Mouse (Mus musculus) heart, embryonic 14.5 days (tissue): ENCODE measurements around the gene Ksr2. TPM values are rescaled to one million over a fixed set of nuclear protein-coding genes. Genes with fewer than 3 reads are reported as not detected.
"Not testable (repeated sequence)": the region's sequence is repeated elsewhere in the genome, so short reads cannot be mapped to it uniquely, and the experiment has no call there.

Experiments
- ATAC-seq: fragments of 200-750 bp; cut with Nextera tagmentation; 2 replicates; pipeline ENCODE4 v1.8.0; 2017; ENCODE audit warnings: low read depth, moderate TSS enrichment; ENCODE audit not compliant: insufficient number of reproducible peaks, insufficient read depth, low FRiP score
- H3K27ac ChIP-seq, 2 experiments: fragments of 200-500 bp in 1 of 2; fragments of 300-500 bp in 1 of 2; sonication (generic) in 1 of 2; replicated peaks in 1 of 2; 2 replicates each; pipeline ENCODE4 v1.5.1; 2012 to 2014; ENCODE audit warnings: low read depth in 2 of 2, low read length in 2 of 2, control low read depth in 1 of 2, mild to moderate bottlenecking in 1 of 2, mixed read lengths in 1 of 2; ENCODE audit not compliant: control insufficient read depth in 1 of 2, insufficient read depth in 1 of 2
- H3K27me3 ChIP-seq: fragments of 300-500 bp; sonication (generic); 2 replicates; pipeline ENCODE4 v1.6.1; 2014; ENCODE audit warnings: mild to moderate bottlenecking, low read length, control low read depth; ENCODE audit not compliant: control insufficient read depth, insufficient read depth
- H3K36me3 ChIP-seq: fragments of 300-500 bp; sonication (generic); 2 replicates; pipeline ENCODE4 v1.6.1; 2014; ENCODE audit warnings: mild to moderate bottlenecking, control low read depth, low read length, mixed read lengths; ENCODE audit not compliant: control insufficient read depth, insufficient read depth
- H3K4me1 ChIP-seq, 2 experiments: fragments of 200-500 bp in 1 of 2; fragments of 300-500 bp in 1 of 2; sonication (generic) in 1 of 2; 2 replicates each; pipeline ENCODE4 v1.6.1; 2012 to 2014; ENCODE audit warnings: low read length in 2 of 2, control low read depth in 1 of 2, mixed read lengths in 1 of 2; ENCODE audit not compliant: control insufficient read depth in 2 of 2, insufficient read depth in 2 of 2
- H3K4me2 ChIP-seq: fragments of 300-500 bp; sonication (generic); 2 replicates; pipeline ENCODE4 v1.6.1; 2014; ENCODE audit warnings: mild to moderate bottlenecking, low read length
- H3K4me3 ChIP-seq, 2 experiments: fragments of 200-500 bp in 1 of 2; fragments of 300-500 bp in 1 of 2; sonication (generic) in 1 of 2; 2 replicates each; pipeline ENCODE4 v1.5.1; 2012 to 2014; ENCODE audit warnings: low read length in 2 of 2, mild to moderate bottlenecking in 2 of 2, control low read depth in 1 of 2, low read depth in 1 of 2, moderate library complexity in 1 of 2; ENCODE audit not compliant: control insufficient read depth in 1 of 2, insufficient read depth in 1 of 2
- H3K9ac ChIP-seq: fragments of 300-500 bp; sonication (generic); 2 replicates; pipeline ENCODE4 v1.6.1; 2014; ENCODE audit warnings: mild to moderate bottlenecking, low read length
- H3K9me3 ChIP-seq: fragments of 300-500 bp; sonication (generic); 2 replicates; pipeline ENCODE4 v1.6.1; 2016; ENCODE audit warnings: low read length, control low read depth; ENCODE audit not compliant: control insufficient read depth
- WGBS: fragments of 180-500 bp; shearing (Covaris S2); extraction: QIAGEN DNeasy Blood & Tissue Kit; methylation state at CpG from one replicate; pipeline ENCODE4 v1.1.7; 2014; 5-methylcytosine and 5-hydroxymethylcytosine counted together
- polyA plus RNA-seq: library from polyadenylated mRNA; unstranded; fragments of >200 nt; fragmentation: Nextera tagmentation; extraction: Ambion mirVana; gene quantifications from 2 replicates; pipeline ENCODE4 v1.2.1, GENCODE M21; 2014

Gene Ksr2
- polyA plus RNA-seq, 1 experiment from 2014 or later, result 0.12 TPM

DNA sequence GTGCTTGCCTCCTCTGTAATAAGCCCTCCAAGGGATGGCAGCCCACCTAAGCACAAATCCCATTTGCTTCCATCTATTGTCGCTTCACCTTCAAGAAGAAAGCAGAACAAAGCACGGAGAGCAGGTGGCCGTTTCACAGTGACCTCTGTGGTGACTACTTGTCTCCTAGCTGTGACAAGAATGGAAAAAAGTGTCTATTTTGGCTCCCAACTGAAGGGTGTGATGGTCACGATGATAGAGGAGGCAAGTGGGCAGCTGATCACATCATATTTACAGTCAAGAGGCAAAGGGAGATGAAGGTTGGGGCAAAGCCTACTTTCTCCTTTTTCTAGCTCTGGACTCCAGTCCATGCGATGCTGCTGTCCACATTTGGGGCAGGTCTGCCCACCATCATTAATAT, 18.0 kb upstream of the Ksr2 start:
- Histone ChIP-seq H3K4me2 (no peak overlapping the region), H3K27me3 (no peaks in the 10 kb centered on the region), H3K4me3 (no peak overlapping the region), H3K4me1 (no peaks in the 10 kb centered on the region), H3K36me3 (no peaks in the 10 kb centered on the region), H3K9ac (no peak overlapping the region), H3K27ac (no peak overlapping the region), H3K9me3 (peaks cover 10% of the 10 kb centered on the region; the same call in 1 of the 2 replicates)
- WGBS, result 81% methylated on average over 5 of the region's 5 CpGs
- ATAC-seq, result no peak

DNA sequence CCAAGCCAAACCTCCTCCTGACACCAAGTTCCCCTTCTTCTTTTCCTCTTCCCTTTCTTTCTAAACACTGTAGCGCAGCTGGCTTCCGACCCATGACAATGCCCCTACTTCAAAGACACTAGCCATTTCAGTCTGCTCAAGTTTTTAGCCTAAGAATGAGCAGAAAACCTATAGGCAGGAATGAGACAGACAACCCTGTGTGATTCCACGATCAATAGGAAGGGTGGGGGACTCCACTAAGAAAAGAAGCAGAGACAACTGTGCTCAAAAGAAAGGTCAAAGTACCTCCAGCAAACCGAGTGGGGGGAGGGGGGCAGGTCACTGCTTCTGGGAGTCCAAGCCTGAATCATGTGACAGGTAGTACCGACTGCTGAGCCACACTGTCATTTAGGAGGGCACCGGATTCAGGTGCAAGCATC, 17.2 kb upstream of the Ksr2 start:
- no peak for ATAC-seq
- WGBS, result 69% methylated on average over 6 of the region's 6 CpGs
- Histone ChIP-seq H3K4me3 (no peak overlapping the region), H3K4me2 (no peak overlapping the region), H3K27ac (no peak overlapping the region), H3K4me1 (no peaks in the 10 kb centered on the region), H3K9me3 (peaks cover 9% of the 10 kb centered on the region; the same call in 1 of the 2 replicates), H3K27me3 (no peaks in the 10 kb centered on the region), H3K9ac (no peak overlapping the region), H3K36me3 (no peaks in the 10 kb centered on the region)

DNA sequence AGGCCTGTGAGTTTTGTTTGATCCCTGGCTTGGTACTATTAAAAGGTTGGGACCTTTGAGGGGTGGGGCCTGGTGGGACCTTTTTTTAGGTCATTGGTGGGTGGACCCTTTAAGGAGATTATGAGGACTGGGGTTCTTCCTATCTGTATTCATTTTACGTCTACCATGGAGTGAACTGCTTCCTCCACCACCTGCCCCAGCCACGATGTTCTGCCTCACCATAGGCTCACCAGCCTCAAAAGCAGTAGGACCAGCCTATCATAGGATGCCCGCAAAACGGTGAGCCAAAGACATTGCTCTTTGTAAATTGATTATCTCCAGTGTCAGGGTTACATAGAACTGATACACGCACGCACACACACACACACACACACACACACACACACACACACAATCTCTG, 16.4 kb upstream of the Ksr2 start:
- 76% methylated on average over 6 of the region's 6 CpGs for WGBS
- Histone ChIP-seq H3K4me3 (no peak overlapping the region), H3K9ac (no peak overlapping the region), H3K9me3 (peaks cover 6% of the 10 kb centered on the region; the same call in 1 of the 2 replicates), H3K4me1 (no peaks in the 10 kb centered on the region), H3K36me3 (no peaks in the 10 kb centered on the region), H3K4me2 (no peak overlapping the region), H3K27ac (no peak overlapping the region), H3K27me3 (no peaks in the 10 kb centered on the region)
- no peak for ATAC-seq

DNA sequence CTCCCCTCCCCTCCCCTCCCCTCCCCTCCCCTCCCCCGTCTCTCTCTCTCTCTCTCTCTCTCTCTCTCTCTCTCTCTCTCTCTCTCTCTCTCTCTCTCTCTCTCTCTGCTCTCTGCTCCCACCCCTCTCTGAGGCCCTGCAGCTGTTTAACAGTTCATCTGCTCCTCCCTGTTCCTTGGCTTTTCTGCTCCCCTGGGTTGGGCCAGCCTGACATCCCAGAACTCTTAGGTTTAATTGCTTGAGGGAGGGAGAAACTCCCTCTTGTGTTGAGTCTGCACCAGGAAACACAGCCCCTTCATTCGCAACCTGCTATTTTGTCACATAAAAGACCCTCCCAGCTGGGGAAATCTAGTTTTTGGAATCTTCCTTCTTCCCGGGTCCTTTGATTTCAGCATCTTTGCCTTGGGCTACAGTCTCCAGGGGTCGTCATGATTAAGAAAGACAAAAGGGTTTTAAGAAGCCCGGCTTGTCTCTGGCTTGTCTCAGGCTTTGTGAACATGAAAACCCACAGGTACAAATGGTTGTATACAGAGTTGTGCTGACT, 15.7 kb upstream of the Ksr2 start:
- Histone ChIP-seq H3K36me3 (no peaks in the 10 kb centered on the region), H3K9ac (no peak overlapping the region), H3K27ac (no peak overlapping the region), H3K4me2 (no peak overlapping the region), H3K4me3 (no peak overlapping the region), H3K27me3 (no peaks in the 10 kb centered on the region), H3K4me1 (no peaks in the 10 kb centered on the region), H3K9me3 (peaks cover 5% of the 10 kb centered on the region; the same call in 1 of the 2 replicates)
- 49% methylated on average over 4 of the region's 5 CpGs for WGBS
- ATAC-seq, result no peak

DNA sequence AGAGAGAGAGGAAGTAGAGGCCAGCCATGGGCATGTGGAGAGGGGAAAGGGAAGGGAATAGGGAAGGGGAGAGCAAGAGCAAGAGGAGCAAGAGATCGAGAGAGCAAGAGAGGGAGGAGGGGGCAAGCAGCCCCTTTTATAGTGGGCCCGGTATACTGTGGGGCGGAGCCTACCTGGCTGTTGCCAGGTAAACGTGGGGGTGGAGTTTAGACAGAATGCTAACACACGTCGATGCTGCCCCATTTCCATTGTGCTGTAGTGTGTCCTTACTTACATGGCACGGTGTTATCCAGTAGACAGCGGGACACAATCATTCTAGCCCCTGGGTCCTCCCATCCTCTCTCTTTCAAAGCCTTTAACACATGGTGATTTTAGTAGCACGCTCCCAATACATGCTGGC, 14.5 kb upstream of the Ksr2 start:
- no peak overlapping the region for H3K9ac ChIP-seq
- ATAC-seq, result no peak
- no peak overlapping the region for H3K4me3 ChIP-seq
- H3K27me3 ChIP-seq, result no peaks in the 10 kb centered on the region
- H3K36me3 ChIP-seq, result no peaks in the 10 kb centered on the region
- H3K4me2 ChIP-seq, result no peak overlapping the region
- H3K9me3 ChIP-seq, result no peaks in the 10 kb centered on the region
- WGBS, result 76% methylated on average over 9 of the region's 9 CpGs
- no peaks in the 10 kb centered on the region for H3K4me1 ChIP-seq
- H3K27ac ChIP-seq, result no peak overlapping the region

DNA sequence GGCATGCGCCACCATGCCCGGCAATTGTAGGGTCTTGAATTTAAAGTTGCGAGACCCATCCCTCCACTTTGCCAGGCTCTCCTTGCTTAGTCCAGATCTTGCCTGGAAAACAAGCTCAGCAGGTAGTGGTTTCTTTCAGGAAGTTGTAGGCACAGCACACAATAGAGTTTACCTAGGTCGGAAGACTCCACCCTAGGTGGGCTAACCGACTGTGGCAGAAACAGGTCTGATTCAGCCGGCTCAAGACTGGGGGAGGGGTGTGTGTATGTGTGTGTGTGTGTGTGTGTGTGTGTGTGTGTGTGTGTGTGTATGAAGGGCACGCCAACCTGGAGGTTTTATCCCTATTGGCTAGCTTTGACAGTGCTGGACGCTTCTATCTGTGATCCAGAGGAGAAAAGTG, 10.2 kb upstream of the Ksr2 start:
- no peaks in the 10 kb centered on the region for H3K27me3 ChIP-seq
- 78% methylated on average over 8 of the region's 8 CpGs for WGBS
- no peak for ATAC-seq

DNA sequence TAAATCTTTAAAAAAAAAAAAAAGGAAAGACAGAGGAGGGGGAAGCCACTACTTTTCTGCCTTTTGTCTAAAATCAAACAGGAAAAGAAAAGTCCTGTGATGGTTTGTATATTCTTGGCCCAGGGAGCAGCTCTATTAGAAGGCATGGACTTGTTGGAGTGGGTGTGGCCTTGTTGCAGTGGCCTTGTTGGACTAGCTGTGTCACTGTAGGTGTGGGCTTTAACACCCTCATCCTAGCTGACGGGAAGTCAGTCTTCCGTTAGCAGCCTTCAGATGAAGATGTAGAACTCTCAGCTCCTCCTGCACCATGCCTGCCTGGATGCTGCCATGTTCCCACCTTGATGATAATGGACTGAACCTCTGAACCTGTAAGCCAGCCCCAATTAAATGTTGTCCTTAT, 9.1 kb upstream of the Ksr2 start:
- not testable (repeated sequence) for H3K4me1 ChIP-seq, H3K4me2 ChIP-seq, H3K27me3 ChIP-seq, H3K36me3 ChIP-seq, H3K9me3 ChIP-seq, H3K4me3 ChIP-seq, H3K27ac ChIP-seq, H3K9ac ChIP-seq, ATAC-seq
- 79% methylated on average over 2 of the region's 2 CpGs for WGBS

More for the DNA sequence above, 10.2 kb upstream of the Ksr2 start:
- no peaks in the 10 kb centered on the region for H3K9me3 ChIP-seq
- no peaks in the 10 kb centered on the region for H3K4me1 ChIP-seq
- no peak overlapping the region for H3K4me3 ChIP-seq
- H3K4me2 ChIP-seq, result no peak overlapping the region
- no peak overlapping the region for H3K27ac ChIP-seq
- H3K36me3 ChIP-seq, result no peaks in the 10 kb centered on the region
- H3K9ac ChIP-seq, result no peak overlapping the region

DNA sequence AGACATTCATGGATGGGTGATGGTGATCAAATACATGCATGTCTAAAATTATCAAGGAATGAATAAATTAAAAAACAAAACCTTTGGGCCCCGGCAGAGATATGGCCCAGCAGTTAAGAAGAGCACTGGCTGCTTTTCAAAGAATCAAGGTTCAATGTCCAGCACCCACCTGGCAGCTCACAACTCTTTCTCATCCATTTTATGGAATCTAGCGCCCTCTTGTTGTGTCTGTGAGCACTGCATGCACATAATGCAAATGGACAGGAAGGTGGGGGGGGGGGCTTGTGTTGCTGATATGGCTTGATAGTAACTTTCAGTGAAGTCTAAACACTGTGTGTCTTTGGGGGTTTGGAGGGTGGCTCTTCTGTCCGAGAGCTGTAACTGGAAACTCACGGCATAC, 5.6 kb upstream of the Ksr2 start:
- WGBS, result 62% methylated on average over 4 of the region's 4 CpGs
- ATAC-seq, result no peak

More for the DNA sequence above, 5.6 kb upstream of the Ksr2 start:
- Histone ChIP-seq H3K4me1 (peaks cover 0 to under 1% of the 10 kb centered on the region in 2 experiments; a peak in 1 of 4 replicates), H3K27me3 (peaks cover 32% of the 10 kb centered on the region), H3K4me3 (no peak overlapping the region), H3K4me2 (no peak overlapping the region), H3K27ac (no peak overlapping the region), H3K36me3 (no peaks in the 10 kb centered on the region), H3K9ac (no peak overlapping the region), H3K9me3 (no peaks in the 10 kb centered on the region)
